Mouse (Mus musculus) embryo, embryonic 9.5 days (tissue): Measurements from ENCODE around the gene Zfp989.
"Not testable (repeated sequence)": the region's sequence is repeated elsewhere in the genome, so short reads cannot be mapped to it uniquely, and the experiment has no call there.

Source experiments
- DNase-seq: peaks from one replicate; pipeline ENCODE4 v3.0.0-alpha.2; 2017; ENCODE audit errors: extremely low spot score

Gene Zfp989

DNA sequence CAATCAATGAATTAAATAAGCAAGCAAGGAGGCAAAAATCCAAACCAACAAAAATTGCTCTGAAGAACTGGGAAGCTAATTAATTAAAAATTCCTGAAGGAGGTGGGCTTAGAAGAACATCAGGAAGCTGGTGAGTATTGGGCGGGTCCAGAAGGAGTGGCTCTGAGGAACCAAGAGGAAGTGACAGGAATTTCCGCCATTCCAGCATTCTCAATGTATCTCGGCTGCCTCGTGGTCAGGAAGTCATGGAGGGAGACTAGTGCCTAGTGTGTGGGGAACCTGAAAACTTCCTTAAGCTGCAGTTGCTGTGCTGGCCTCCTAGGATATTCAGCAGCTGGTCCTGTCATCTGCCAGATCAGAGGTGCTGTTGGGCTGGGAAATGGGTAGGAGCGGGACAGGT, at the start of gene Zfp989:
TSS of gene Zfp989 (plus strand) at position 220 of the 400 bp plus-strand sequence.
- not testable (repeated sequence) for DNase-seq

DNA sequence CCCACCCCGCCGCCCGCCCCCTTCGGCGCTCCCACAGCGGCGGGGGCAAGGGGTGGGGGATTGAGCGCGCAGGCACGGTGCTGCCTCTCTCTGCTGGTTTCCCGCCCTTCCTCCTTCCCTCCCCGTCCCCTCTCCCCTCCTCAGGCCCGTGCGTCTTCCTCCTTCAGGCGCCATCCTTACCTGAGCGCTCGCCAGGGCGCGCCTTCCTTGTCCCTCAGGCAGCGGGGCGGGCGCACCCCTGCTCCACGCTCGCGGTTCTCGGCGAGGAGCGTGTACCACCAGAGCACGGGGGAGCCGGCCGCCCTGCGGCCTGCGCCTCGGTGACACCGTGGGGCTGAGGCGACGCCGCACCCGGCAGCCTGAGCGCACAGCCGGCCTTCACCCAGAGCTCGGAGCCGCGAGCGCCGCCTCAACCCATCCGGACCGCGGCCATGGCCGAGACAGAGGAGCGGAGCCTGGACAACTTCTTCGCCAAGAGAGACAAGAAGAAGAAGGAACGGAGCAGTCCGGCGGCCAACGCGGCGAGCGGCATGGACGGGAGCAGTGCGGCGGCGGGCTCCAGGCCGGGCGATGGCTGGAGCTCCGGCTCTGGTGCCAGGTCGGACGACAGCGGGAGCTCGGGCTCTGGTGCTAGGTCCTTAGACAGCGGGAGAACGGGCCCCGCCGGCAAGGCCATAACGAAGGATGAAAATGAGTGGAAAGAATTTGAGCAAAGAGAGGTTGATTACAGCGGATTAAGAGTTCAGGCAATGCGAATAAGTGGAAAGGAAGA, 39.3 kb upstream of the Zfp989 start:
- DNase-seq = peak; percentile 47

DNA sequence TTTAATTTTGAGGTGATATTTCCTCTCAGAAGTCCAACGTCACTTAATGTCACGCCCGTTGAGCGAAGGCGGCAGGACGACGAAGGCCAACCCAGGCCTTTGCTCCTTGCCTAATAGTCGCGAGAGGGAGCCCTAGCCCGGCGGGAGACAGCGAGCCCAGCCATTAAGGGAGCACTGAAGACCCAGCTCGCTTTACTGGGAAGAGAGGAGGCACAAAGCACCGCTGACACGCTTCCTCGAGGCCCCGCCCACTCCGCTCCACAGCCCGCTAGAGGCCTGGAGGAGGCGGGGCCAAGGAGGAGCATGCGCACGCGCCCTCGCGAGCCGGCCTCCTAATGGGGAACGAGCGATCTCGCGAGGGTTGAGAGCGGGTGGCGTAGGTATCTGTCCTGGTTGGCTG, 30.1 kb upstream of the Zfp989 start:
- not testable (repeated sequence) for DNase-seq

DNA sequence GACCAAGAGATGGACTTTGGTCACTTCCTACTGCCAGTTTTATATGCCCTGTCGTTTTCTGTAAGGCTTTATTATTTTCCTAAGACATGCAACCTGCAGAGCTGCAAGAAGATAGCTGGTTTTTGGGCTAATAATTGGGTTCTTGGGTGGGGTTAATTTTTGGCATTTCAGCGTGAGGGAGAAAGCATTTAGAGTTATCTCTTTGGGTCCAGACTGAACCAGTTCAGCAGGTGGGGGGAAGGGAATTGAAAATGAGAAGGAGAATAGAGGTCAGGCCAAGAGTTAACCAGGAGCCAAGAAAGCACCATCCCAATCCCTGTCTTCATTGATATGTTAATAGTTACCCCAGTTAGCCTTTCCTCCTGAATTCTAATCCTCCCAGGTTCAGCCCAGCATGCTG, 4.8 kb downstream of the Zfp989 start:
- not testable (repeated sequence) for DNase-seq

DNA sequence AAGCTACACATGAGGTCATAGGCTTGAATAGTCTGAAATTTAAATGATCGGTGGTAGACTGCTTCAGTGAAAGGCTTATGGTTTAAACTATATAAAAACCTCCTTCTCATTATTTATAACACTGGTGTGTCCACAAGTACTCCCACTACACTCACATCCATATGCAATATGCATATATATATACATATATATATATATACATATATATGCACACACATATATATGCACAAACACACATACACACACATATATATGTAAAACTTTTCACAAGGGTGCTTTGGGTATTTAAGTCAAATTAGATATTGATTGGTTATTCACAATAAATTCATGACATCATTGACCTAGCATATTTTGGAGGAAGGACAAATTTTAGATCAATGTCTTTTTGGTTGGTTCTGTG, 46.6 kb downstream of the Zfp989 start:
- DNase-seq = not testable (repeated sequence)

DNA sequence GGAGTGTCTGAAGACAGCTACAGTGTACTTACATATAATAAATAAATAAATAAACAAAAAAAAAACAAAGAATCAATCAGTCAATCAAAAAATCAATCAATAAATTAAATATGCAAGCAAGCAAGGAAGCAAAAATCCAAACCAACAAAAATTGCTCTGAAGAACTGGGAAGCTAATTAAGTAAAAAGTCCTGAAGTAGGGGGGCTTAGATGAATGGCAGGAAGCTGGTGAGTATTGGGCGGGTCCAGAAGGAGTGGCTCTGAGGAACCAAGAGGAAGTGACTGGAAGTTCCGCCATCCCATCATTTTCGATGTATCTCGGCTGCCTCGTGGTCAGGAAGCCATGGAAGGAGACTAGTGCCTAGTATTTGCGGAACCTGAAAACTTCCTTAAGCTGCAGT, 49.8 kb downstream of the Zfp989 start, which contains the start of gene Rex2:
TSS of gene Rex2 (plus strand) at position 301 of the 400 bp plus-strand sequence.
- DNase-seq = not testable (repeated sequence)

DNA sequence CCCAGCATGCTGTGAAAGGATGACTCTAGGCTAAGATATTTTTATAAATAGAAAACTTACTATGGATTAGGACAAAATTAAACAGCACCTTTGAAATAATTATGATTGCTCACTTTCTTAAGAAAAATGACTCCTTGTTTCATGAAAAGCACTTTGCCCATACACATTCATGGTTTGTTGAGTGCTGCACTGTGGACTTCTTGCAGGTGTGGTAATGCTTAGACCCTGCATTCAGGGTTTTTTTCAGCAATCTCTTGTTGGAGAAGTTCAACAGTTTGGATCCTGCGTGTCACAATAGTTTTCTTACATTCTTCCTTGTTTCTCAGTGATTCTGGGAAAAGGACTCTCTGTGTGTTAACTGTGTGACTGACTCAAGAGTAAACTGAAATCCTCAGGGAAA, 54.6 kb downstream of the Zfp989 start:
- DNase-seq = not testable (repeated sequence)

DNA sequence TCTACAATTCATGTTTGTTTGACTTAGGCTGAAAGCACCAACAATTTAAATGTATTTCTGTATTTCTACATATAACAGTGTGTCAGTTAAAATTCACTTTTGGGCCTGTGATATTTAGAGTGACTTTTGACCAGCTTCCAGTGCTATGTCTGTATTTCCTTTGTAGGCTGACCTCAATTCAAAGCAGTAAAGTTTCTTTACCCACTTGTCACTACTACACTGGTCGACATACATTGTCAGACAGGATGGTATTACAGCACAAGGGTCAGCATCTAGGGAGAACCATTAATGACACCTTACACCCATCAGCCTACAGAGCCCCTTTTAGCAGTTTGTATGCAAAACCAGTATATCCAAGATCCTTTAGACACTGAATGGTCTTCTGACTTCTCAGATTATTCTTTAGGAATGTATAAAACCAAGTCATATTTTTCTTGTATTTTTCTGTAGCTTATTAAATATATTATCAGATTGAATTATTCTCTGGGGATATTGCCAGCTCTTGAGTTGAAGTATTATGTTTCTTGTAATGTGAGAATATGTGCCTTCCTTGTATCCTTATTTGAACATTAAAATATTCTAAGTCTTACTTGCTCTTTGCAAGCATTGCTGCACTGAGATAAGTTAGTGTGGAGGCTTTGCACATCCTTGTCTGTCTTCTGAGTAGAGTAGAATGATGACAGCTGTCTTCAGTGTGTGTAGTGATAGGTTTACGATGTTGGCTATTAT, 59.7 kb downstream of the Zfp989 start:
- not testable (repeated sequence) for DNase-seq
